Mouse (Mus musculus) ES-E14 (cell line): ENCODE data around the gene Hoxd13. TPM values are rescaled to one million over a fixed set of nuclear protein-coding genes. Genes with fewer than 3 reads are reported as not detected.

ENCODE experiments used
- DNase-seq: peaks from one replicate; pipeline ENCODE4 v3.0.0-alpha.2; 2013; ENCODE audit warnings: low read depth, low spot score
- H3K27ac ChIP-seq: 2 replicates; pipeline ENCODE4 v1.5.1; 2012; ENCODE audit warnings: low read depth, mild to moderate bottlenecking, low read length, moderate library complexity, mixed read lengths; ENCODE audit not compliant: poor library complexity, insufficient read depth, severe bottlenecking
- H3K36me3 ChIP-seq: 2 replicates; pipeline ENCODE4 v1.6.1; 2012; ENCODE audit warnings: mild to moderate bottlenecking, low read length, moderate library complexity, mixed read lengths; ENCODE audit not compliant: control insufficient read depth, poor library complexity, insufficient read depth, severe bottlenecking
- H3K4me1 ChIP-seq, 2 experiments: fragments of 150-350 bp in 1 of 2; sonication (generic) in 1 of 2; 2 replicates each; pipeline ENCODE4 v1.6.1; 2012; ENCODE audit warnings: low read length in 2 of 2, mild to moderate bottlenecking in 1 of 2, mixed read lengths in 1 of 2; ENCODE audit not compliant: control insufficient read depth in 2 of 2, insufficient read depth in 2 of 2, poor library complexity in 1 of 2
- H3K4me3 ChIP-seq, 2 experiments: fragments of 150-350 bp in 1 of 2; sonication (generic) in 1 of 2; 2 replicates each; pipeline ENCODE4 v1.5.1; 2012; ENCODE audit warnings: low read length in 2 of 2, low read depth in 1 of 2, mild to moderate bottlenecking in 1 of 2, mixed read lengths in 1 of 2; ENCODE audit not compliant: insufficient read depth in 1 of 2, poor library complexity in 1 of 2, severe bottlenecking in 1 of 2
- H3K9ac ChIP-seq: 2 replicates; pipeline ENCODE4 v1.6.1; 2012; ENCODE audit warnings: low read depth, mild to moderate bottlenecking, low read length, mixed read lengths; ENCODE audit not compliant: poor library complexity, insufficient read depth, severe bottlenecking
- H3K9me3 ChIP-seq: fragments of 150-350 bp; sonication (generic); 2 replicates; pipeline ENCODE4 v1.6.1; 2012; ENCODE audit warnings: low read depth, mild to moderate bottlenecking, low read length; ENCODE audit not compliant: control insufficient read depth, insufficient read depth
- CHD2 ChIP-seq: IDR thresholded peaks from 2 replicates; pipeline ENCODE4 v1.6.1; 2014; ENCODE audit warnings: mild to moderate bottlenecking, low read depth, low read length, inconsistent platforms
- HCFC1 ChIP-seq: IDR thresholded peaks from 2 replicates; pipeline ENCODE4 v1.6.1; 2012; ENCODE audit warnings: low read length, inconsistent platforms, borderline replicate concordance; ENCODE audit not compliant: insufficient read depth
- MAFK ChIP-seq: IDR thresholded peaks from 2 replicates; pipeline ENCODE4 v1.6.1; 2014; ENCODE audit warnings: mild to moderate bottlenecking, low read depth, low read length, inconsistent platforms; ENCODE audit not compliant: insufficient read depth
- ZC3H11A ChIP-seq: IDR thresholded peaks from 2 replicates; pipeline ENCODE4 v1.6.1; 2012; ENCODE audit warnings: low read depth, mild to moderate bottlenecking, inconsistent platforms, low read length, borderline replicate concordance
- ZNF384 ChIP-seq: IDR thresholded peaks from 2 replicates; pipeline ENCODE4 v1.6.1; 2012; ENCODE audit warnings: low read depth, low read length, inconsistent platforms
- in situ Hi-C, 2 experiments: fragments of 600-800 bp; cut with MboI; formaldehyde crosslinking; loops; one replicate each; pipeline ENCODE4 v1.15.1; 2025; ENCODE audit warnings: low sequenced_read_pairs in 2 of 2, inconsistent platforms in 1 of 2; ENCODE audit not compliant: unreplicated experiment in 2 of 2
- total RNA-seq: library from RNA; depleted of rRNA; stranded (reverse); fragments of 300-350 nt; gene quantifications from 2 replicates; pipeline ENCODE4 v1.2.3, GENCODE M21; 2012

The Hoxd13 gene
- total RNA-seq, 1 experiment = 0.98 TPM

DNA sequence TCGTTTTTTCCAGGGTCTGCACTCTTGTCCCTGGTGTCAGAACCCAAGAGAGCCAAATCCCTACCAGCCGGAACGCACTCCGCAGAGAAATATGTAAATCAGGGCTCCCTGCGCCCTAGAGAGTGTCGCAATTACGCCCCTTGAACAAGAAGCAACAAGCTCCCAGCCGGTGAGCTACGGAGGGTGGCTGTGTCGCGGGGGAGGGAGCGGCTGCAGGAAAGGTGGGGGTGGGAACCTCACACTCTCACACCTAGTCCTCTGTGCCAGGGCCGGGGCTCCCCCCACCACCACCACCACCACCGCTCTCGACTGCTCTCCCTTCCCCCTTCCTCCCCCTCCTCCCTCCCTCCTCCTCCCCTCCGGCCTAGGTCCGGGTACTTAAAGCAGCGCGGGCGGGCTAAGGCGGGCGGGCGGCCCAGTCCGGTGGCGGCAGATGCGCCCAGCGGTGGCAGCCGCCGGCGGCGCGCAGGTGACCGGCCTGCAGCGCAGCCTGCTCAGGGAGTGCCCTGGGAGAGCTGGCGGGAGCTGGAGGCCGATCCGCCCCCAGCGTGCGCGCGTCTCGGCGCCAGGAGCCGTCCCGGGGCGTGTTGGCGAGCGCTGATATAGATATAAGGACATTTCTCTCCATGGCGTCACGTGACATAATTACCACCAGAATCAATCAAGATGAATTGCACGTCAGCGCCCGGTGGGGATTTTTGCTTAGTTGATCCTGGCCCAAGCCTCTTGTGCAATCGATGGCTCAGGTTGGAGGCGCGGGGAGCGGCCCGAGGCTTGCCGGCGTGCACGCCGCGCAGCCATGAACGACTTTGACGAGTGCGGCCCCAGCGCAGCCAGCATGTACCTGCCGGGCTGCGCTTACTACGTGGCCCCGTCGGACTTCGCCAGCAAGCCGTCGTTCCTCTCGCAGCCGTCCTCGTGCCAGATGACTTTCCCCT, 13.8 kb downstream of the Hoxd13 start:
- Histone ChIP-seq H3K9me3 (no peaks in the 10 kb centered on the region), H3K4me1 (peaks cover 0 to 8% of the 10 kb centered on the region in 2 experiments; a peak in 1 of 4 replicates), H3K9ac (no peak overlapping the region), H3K4me3 (peak overlapping the region in 1 of 2 experiments; percentile 40; a peak in 3 of 4 replicates), H3K27ac (no peak overlapping the region), H3K36me3 (no peaks in the 10 kb centered on the region)
- no peak for DNase-seq
- in situ Hi-C loops = loop anchor here (10.0 to 25.0 kb wide), 2 partner anchors 63 to 905 kb away; no protein-coding TSS in a partner anchor
- TF ChIP-seq ZC3H11A (no peak), CHD2 (no peak), ZNF384 (no peak), HCFC1 (peak; percentile 79), MAFK (no peak)

DNA sequence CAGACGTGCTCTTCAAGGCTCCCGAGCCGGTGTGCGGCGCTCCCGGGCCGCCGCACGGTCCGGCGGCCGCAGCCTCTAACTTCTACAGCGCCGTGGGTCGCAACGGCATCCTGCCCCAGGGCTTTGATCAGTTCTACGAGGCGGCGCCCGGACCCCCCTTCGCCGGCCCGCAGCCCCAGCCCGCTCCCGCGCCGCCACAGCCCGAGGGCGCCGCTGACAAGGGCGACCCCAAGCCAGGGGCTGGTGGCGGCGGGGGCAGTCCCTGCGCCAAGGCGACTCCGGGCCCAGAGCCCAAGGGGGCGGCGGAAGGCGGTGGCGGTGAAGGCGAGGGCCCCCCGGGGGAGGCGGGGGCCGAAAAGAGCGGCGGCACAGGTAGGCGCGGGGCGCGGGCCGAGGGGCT, 14.7 kb downstream of the Hoxd13 start:
- in situ Hi-C loops = loop anchor here (10.0 to 25.0 kb wide), 2 partner anchors 62 to 905 kb away; no protein-coding TSS in a partner anchor
- no peak overlapping the region for H3K9ac ChIP-seq
- no peaks in the 10 kb centered on the region for H3K36me3 ChIP-seq
- no peak for DNase-seq
- TF ChIP-seq HCFC1 (no peak), CHD2 (no peak)
- no peak overlapping the region for H3K27ac ChIP-seq
- H3K4me3 ChIP-seq = peak overlapping the region in 1 of 2 experiments; percentile 40; a peak in 2 of 4 replicates
- H3K9me3 ChIP-seq = no peaks in the 10 kb centered on the region
- H3K4me1 ChIP-seq = peaks cover 0 to 8% of the 10 kb centered on the region in 2 experiments; a peak in 1 of 4 replicates

DNA sequence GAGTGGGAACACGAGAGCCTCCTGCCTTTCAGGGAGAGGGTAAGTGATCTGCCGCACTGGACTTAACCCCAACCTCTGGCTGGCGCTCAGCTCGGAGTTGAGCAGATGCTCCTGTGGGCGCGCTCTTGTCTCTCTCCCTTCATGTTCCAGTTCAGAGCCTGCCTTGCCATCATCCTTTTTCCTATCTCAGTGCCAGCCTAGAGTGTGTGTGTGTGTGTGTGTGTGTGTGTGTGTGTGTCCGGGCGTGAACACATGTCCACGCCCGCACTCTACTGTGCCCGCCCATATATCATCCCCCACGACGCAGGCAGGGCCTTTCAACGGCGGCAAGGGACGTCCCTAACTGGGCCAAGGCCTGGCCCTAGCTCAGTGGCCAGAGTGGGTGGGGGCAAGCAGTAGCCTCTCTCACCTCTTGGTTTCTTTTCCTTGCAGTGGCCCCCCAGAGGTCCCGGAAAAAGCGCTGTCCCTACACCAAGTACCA, 15.4 kb downstream of the Hoxd13 start:
- H3K27ac ChIP-seq = no peak overlapping the region
- H3K36me3 ChIP-seq = no peaks in the 10 kb centered on the region
- no peaks in the 10 kb centered on the region for H3K9me3 ChIP-seq
- peaks cover 0 to 8% of the 10 kb centered on the region in 2 experiments; a peak in 1 of 4 replicates for H3K4me1 ChIP-seq
- TF ChIP-seq MAFK (no peak), CHD2 (no peak), ZC3H11A (no peak), ZNF384 (no peak), HCFC1 (no peak)
- no peak overlapping the region for H3K4me3 ChIP-seq
- no peak for DNase-seq
- no peak overlapping the region for H3K9ac ChIP-seq
- in situ Hi-C loops = loop anchor here (10.0 to 25.0 kb wide), 2 partner anchors 61 to 904 kb away; no protein-coding TSS in a partner anchor

DNA sequence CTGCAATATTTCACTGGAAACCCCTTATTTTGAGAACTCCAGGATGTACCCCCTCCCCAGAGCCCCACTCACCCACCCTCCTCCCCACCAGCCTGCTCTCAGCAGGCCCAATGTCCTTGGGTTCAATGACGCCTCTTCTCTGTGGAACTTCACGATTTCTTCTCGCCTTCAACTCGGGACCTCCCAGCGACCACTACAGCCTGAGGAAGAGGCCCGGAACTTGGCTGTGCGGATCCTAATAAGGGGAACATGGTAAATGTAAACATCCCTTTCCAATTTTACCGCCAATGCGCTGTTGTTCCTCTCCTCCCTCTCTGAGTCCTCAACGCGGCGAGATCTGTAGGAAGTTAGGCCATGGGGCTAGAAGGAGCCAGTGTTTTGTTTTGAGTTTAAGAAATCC, 16.0 kb downstream of the Hoxd13 start:
- H3K4me1 ChIP-seq = peaks cover 0 to 8% of the 10 kb centered on the region in 2 experiments; a peak in 1 of 4 replicates
- H3K27ac ChIP-seq = no peak overlapping the region
- in situ Hi-C loops = loop anchor here (10.0 to 25.0 kb wide), 2 partner anchors 61 to 903 kb away; no protein-coding TSS in a partner anchor
- no peak overlapping the region for H3K4me3 ChIP-seq
- H3K36me3 ChIP-seq = no peaks in the 10 kb centered on the region
- H3K9ac ChIP-seq = no peak overlapping the region
- TF ChIP-seq HCFC1 (no peak), MAFK (no peak)
- DNase-seq = no peak
- no peaks in the 10 kb centered on the region for H3K9me3 ChIP-seq
